Mouse (Mus musculus) limb, embryonic 10.5 days (tissue): ENCODE measurements at regions not wholly inside any gene's neighbourhood (a gene's known extent, or its start where the extent isn't known, plus 50 kb on each side); places are given as distances from the start of the nearest gene placed in this dataset.
A peak's percentile ranks its signal among the peaks of the same experiment; 100 is the strongest.

Source experiments
- DNase-seq: peaks from one replicate; pipeline ENCODE4 v3.0.0-alpha.2; 2017; ENCODE audit warnings: low spot score
- H3K27ac ChIP-seq: fragments of 300-500 bp; sonication (generic); 2 replicates; pipeline ENCODE4 v1.5.1; 2016; ENCODE audit warnings: mild to moderate bottlenecking
- H3K27me3 ChIP-seq: fragments of 300-500 bp; sonication (generic); 2 replicates; pipeline ENCODE4 v1.6.1; 2016; ENCODE audit warnings: low read depth, mild to moderate bottlenecking; ENCODE audit not compliant: poor library complexity, severe bottlenecking
- H3K36me3 ChIP-seq: fragments of 300-500 bp; sonication (generic); 2 replicates; pipeline ENCODE4 v1.6.1; 2016; ENCODE audit warnings: mild to moderate bottlenecking, moderate library complexity
- H3K4me1 ChIP-seq: fragments of 300-500 bp; sonication (generic); 2 replicates; pipeline ENCODE4 v1.6.1; 2016
- H3K4me3 ChIP-seq: fragments of 300-500 bp; sonication (generic); 2 replicates; pipeline ENCODE4 v1.5.1; 2016; ENCODE audit warnings: mild to moderate bottlenecking, moderate library complexity
- H3K9me3 ChIP-seq: fragments of 300-500 bp; sonication (generic); replicated peaks from 2 replicates; pipeline ENCODE4 v1.6.1; 2016; ENCODE audit warnings: mild to moderate bottlenecking
- WGBS: fragments of 180-500 bp; shearing (Covaris S2); methylation state at CpG from one replicate; pipeline ENCODE4 v1.1.7; 2016; 5-methylcytosine and 5-hydroxymethylcytosine counted together

DNA sequence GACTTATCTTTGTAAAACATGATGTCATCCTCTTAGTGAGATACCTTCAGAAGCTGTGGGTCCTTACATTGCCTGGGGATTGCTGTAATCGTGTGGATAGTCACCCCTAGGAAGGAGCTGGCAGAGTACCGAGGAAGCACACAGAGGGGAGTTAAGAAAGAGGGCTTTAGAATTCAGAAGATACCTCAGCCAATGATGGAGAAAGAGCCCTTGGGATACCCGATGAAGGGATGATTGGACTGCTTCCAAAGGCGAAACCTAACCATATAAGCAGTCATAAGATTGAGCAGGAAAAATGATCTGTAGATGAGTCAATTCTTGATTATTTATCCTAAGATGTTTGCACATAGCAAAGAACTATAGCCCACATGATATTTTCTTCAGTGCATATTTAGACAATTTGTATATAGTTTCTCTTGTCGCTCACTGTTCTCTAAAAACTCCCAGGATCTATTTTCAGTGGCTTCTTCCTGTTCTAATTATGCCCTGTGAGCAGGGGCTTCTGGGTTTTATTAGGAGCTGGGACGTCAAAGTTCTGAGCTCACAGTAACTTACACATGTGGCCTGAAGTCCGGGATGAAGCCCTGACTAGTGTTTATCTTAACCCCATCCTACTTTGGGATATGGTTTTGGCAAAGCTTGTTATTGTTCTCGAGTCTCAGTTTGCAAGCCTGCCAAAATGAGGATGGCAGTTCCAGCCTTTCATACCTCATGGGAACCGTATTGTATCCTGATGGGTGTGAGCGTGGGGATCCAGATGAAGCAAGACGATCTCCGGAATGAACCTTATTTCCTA is 134.9 kb upstream of the Ccnd2 start:
- H3K36me3 ChIP-seq: no peaks in the 10 kb centered on the region
- no peak overlapping the region for H3K4me3 ChIP-seq
- no peaks in the 10 kb centered on the region for H3K27me3 ChIP-seq
- peaks cover 56% of the 10 kb centered on the region for H3K4me1 ChIP-seq
- H3K27ac ChIP-seq: no peak overlapping the region
- no peaks in the 10 kb centered on the region for H3K9me3 ChIP-seq
- 68% methylated on average over 12 of the region's 12 CpGs for WGBS
- DNase-seq: no peak

DNA sequence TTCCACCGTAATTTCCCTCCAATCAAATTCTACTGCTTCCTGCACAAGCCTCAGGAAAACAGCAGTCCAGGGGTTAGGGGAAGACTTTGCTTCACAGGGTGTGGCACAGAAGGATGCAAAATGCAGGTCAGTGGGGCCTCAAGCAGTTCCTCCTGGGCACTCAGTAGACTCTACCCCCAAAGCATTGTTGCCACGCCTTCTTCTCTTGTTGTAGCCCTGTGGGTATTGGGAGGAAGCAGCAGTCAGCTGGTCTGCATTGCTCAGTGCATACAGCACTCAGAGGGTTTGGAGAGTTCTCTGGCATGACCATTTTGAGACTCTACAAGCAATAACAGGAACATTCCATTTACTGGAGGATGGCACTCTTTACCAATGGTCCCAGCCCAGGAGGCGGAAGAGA is 137.0 kb upstream of the Ccnd2 start:
- Histone ChIP-seq H3K4me3 (no peak overlapping the region), H3K9me3 (no peaks in the 10 kb centered on the region), H3K36me3 (no peaks in the 10 kb centered on the region), H3K27me3 (no peaks in the 10 kb centered on the region), H3K4me1 (peaks cover 44% of the 10 kb centered on the region), H3K27ac (no peak overlapping the region)
- 89% methylated on average over 3 of the region's 3 CpGs for WGBS
- DNase-seq: no peak

DNA sequence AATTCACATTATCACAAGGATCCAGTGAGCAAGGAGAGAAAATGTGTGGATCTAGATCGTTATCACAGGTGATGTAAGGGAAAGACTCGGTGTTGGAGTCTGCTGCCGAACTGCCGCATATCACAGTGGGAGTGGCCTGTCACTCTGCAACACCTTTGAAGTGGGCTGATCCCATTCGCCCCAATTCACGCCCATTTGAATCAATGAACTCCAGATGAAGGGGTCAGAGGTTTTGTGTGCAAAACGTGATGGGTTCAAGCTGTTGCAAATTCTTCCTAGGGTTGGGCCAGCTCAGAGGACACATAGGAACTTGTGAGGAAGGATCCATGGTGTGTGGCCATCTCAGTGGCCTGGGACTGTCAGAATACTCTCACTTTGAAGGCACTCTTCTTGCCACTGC is 139.9 kb upstream of the Ccnd2 start:
- no peaks in the 10 kb centered on the region for H3K9me3 ChIP-seq
- H3K27me3 ChIP-seq: no peaks in the 10 kb centered on the region
- 20% methylated on average over 7 of the region's 7 CpGs for WGBS
- 0 out of 2 replicates have a peak overlapping the region, but pooled peaks have one; percentile 23 for H3K27ac ChIP-seq
- H3K4me1 ChIP-seq: peaks cover 29% of the 10 kb centered on the region
- no peaks in the 10 kb centered on the region for H3K36me3 ChIP-seq
- DNase-seq: peak; percentile 35
- H3K4me3 ChIP-seq: no peak overlapping the region

GRCm38 (mm10) chr6:127293829-127294228 is 141.8 kb upstream of the Ccnd2 start:
- 96% methylated on average over 2 of the region's 2 CpGs for whole genome bisulfite sequencing
- Histone ChIP-seq H3K27me3 (no peaks in the 10 kb centered on the region), H3K9me3 (no peaks in the 10 kb centered on the region), H3K4me1 (peaks cover 21% of the 10 kb centered on the region), H3K36me3 (no peaks in the 10 kb centered on the region), H3K4me3 (no peak overlapping the region), H3K27ac (no peak overlapping the region)
- DNase-seq: no peak

GRCm38 (mm10) chr6:127298105-127298504 is 146.1 kb upstream of the Ccnd2 start:
- Histone ChIP-seq H3K36me3 (no peaks in the 10 kb centered on the region), H3K4me3 (no peak overlapping the region), H3K27me3 (no peaks in the 10 kb centered on the region), H3K4me1 (no peaks in the 10 kb centered on the region), H3K27ac (no peak overlapping the region), H3K9me3 (no peaks in the 10 kb centered on the region)
- DNase-seq: no peak
- WGBS: 71% methylated on average over 7 of the region's 7 CpGs

GRCm38 (mm10) chr6:127311192-127312054 is 135.2 kb upstream of the Parp11 start:
- Histone ChIP-seq H3K27me3 (no peaks in the 10 kb centered on the region), H3K4me3 (no peak overlapping the region), H3K36me3 (no peaks in the 10 kb centered on the region), H3K9me3 (no peaks in the 10 kb centered on the region), H3K27ac (no peak overlapping the region), H3K4me1 (0 out of 2 replicates have a peak, but pooled peaks cover 6% of the 10 kb centered on the region)
- WGBS: 86% methylated on average over 9 of the region's 9 CpGs
- no peak for DNase-seq

DNA sequence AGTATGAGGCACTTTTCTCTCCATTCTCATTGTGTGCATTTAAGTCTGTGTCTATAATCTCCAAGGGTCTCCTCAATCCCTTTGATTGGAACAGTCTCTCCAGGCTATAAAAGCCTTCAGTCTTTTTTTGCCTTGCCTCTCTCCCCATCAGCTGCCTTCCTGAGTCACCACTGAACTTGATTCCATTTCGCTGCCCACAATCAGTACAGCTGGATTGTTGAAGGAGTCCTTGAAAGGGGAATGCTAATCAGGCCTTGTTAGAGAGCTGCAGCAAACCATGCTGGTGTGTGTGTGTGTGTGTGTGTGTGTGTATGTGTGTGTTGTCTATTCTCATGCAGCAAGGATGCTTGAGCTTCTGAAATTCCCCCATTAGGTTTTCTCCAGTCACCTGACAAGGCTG is 129.3 kb upstream of the Parp11 start:
- no peak overlapping the region for H3K27ac ChIP-seq
- H3K9me3 ChIP-seq: no peaks in the 10 kb centered on the region
- no peaks in the 10 kb centered on the region for H3K36me3 ChIP-seq
- 65% methylated on average over 1 of the region's 1 CpGs for WGBS
- no peak overlapping the region for H3K4me3 ChIP-seq
- H3K4me1 ChIP-seq: no peaks in the 10 kb centered on the region
- H3K27me3 ChIP-seq: no peaks in the 10 kb centered on the region
- no peak for DNase-seq

DNA sequence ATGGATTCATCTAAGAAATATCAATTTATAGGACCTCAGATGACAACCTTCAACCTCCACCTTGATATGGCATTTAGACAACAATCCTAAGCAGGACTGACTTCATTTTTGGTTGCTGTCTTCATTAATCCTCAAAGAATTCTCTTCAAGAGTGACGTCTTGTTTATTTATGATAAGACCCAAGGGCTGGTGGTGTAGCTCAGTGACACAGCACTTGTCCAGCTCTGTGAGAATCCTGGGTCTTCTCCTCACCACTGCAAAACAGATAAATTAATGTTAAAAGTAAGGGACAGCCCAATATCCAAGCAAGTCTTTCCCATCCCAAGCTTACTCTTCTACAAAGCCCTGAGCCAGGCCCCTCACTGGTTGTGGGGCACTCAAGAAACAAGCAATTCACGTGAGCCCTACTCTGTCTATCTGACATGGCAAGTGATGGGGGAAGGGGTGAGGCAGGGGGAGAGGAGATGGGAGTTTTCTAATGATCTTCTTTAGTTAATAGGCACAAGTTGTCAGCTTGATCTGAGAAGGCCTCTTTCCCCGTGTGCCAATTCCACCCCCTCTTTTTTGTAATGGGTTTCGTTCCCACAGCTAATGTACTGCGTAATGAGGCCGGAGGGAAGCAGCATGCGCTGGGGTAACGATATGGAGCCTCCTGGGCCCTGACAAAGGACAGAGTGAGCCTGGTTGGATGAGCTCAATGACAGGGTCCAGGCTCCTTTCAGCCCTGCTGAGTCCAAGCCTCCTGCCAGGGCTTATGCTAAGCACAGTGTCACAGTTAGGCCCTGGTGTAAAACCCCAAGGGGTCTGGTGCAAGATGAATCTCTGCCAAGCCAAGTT is 127.7 kb upstream of the Parp11 start:
- Histone ChIP-seq H3K9me3 (no peaks in the 10 kb centered on the region), H3K4me3 (no peak overlapping the region), H3K4me1 (no peaks in the 10 kb centered on the region), H3K27ac (no peak overlapping the region), H3K27me3 (no peaks in the 10 kb centered on the region), H3K36me3 (no peaks in the 10 kb centered on the region)
- 72% methylated on average over 8 of the region's 8 CpGs for WGBS
- DNase-seq: no peak

- Histone ChIP-seq H3K9me3 (no peaks in the 10 kb centered on the region), H3K27me3 (no peaks in the 10 kb centered on the region), H3K36me3 (no peaks in the 10 kb centered on the region), H3K4me1 (no peaks in the 10 kb centered on the region), H3K4me3 (no peak overlapping the region), H3K27ac (no peak overlapping the region)
- 90% methylated on average over 4 of the region's 4 CpGs for WGBS
- DNase-seq: no peak
Observed at GRCm38 (mm10) chr6:127320600-127320999, 126.0 kb upstream of the Parp11 start.

DNA sequence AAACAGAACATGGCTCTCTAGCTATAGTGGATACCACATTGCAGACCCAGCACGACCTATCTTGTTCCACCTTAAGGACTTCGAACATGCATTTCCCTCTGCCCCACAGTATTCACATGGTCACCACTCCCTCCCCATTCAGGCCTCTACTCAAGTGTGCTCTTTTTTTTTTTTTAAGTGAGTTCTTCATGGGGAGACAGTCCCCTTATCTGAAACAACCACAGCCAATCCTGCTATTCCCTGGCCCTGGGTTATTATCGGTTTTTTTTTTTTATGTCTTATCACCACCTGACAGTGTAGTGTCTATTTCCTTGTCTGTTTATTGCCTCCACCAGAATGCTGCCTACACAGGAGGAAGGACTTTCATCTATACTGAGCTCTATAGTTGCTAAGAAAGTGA is 125.6 kb upstream of the Parp11 start:
- H3K36me3 ChIP-seq: no peaks in the 10 kb centered on the region
- WGBS: 85% methylated on average over 3 of the region's 3 CpGs
- H3K4me3 ChIP-seq: no peak overlapping the region
- no peak overlapping the region for H3K27ac ChIP-seq
- no peaks in the 10 kb centered on the region for H3K9me3 ChIP-seq
- DNase-seq: no peak
- H3K27me3 ChIP-seq: no peaks in the 10 kb centered on the region
- H3K4me1 ChIP-seq: no peaks in the 10 kb centered on the region

GRCm38 (mm10) chr6:127322398-127322797 is 124.2 kb upstream of the Parp11 start:
- peaks cover 4% of the 10 kb centered on the region; the same call in 1 of the 2 replicates for H3K4me1 ChIP-seq
- peak overlapping the region; percentile 30; the same call in 1 of the 2 replicates for H3K27ac ChIP-seq
- no peaks in the 10 kb centered on the region for H3K27me3 ChIP-seq
- no peaks in the 10 kb centered on the region for H3K36me3 ChIP-seq
- no peak for DNase-seq
- no peaks in the 10 kb centered on the region for H3K9me3 ChIP-seq
- WGBS: 81% methylated on average over 7 of the region's 7 CpGs
- H3K4me3 ChIP-seq: no peak overlapping the region

- Histone ChIP-seq H3K36me3 (no peaks in the 10 kb centered on the region), H3K27ac (peak overlapping the region; percentile 46; the same call in 1 of the 2 replicates), H3K4me1 (peaks cover 15% of the 10 kb centered on the region), H3K27me3 (0 out of 2 replicates have a peak, but pooled peaks cover 3% of the 10 kb centered on the region), H3K4me3 (no peak overlapping the region), H3K9me3 (no peaks in the 10 kb centered on the region)
- no peak for DNase-seq
- 64% methylated on average over 5 of the region's 5 CpGs for WGBS
Observed at GRCm38 (mm10) chr6:127324984-127325383, 121.7 kb upstream of the Parp11 start.
